Mouse (Mus musculus): ENCODE data around the gene Abhd12.

DNA sequence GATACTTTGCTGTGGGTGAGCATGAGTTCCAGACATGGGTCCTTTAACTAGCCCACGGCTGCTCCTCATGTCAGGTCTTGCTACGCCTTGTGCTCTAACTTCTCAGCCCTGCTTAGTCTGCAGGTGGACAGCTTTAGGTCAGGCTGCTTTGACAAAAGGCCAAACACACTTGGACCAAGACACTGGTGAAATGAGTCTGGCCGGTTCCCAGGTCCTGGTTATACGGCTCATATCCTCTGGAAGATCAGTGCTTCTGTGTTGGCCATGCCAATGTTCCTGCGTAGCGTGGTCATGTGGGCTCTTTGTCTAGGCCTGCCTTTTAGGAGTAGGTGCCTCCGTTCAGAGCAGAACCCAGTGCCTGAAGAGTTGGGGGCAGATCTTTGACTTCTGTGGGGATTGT lies 72.5 kb downstream of the Abhd12 start:
- TF ChIP-seq TAL1 (IDR thresholded peaks at IDR 0.05; ENCODE audit: low read length) (no peak), GATA1 (IDR thresholded peaks at IDR 0.05; ENCODE audit: low read length) (no peak)
